Mouse (Mus musculus): ENCODE measurements around the gene Dph1. TPM values are rescaled to one million over a fixed set of nuclear protein-coding genes. Genes with fewer than 3 reads are reported as not detected.

Dph1 gene
- polyA plus RNA-seq, 2 experiments = 25.5 to 30.0 TPM

DNA sequence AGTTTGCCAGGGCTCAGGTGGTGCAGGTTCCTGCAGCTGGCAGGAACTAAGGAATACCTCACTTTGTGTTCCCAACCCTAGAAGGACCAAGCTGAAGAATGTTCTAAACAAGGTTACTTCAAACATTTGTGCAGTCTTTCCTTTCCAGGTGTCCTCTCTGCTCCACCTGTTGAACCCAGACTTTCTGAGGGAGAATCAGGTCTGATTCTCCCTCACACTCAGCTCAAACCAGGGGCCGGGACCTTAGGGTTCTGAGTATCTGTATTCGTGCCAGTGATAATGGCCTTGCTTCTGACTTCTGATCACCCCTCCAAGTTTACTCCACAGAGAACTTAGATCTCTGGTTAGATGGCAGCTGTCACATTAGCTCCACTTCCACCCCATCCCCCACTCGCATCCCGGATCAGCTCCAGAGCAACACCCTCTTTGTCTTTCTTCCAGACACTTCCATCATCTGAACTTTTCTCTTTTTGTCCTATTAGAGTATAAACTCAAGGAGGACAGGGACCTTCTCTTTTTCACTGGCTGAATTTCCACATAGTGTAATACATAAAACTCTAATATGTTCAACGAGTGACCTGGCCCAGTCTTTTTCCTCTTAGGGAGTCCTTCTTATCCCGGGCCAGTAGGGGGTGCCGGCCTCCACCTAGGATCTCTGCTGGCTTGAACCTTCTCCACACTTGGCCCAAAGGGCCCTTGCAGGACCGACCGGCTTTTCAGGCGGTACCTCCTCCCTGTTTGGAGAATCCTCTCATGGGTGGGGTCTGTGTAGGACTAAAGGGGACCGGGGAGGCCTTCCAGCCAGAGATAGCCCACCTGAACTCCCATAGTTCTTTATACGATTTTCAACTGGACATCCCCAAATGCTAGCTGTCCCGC is 1.5 kb upstream of the Dph1 start:
- Histone ChIP-seq H3K4me1 (ENCODE audit: control insufficient read depth, insufficient read depth, low read length) (peaks cover 21% of the 10 kb centered on the region), H3K4me3 (replicated peaks; ENCODE audit: low read length) (peak overlapping the region; percentile 55), H3K4me2 (replicated peaks; ENCODE audit: low read depth, low read length, severe bottlenecking) (peak overlapping the region; percentile 89), H3K27ac (replicated peaks; ENCODE audit: low read depth, low read length) (no peak overlapping the region), H3K9me3 (ENCODE audit: control insufficient read depth, low read length) (no peaks in the 10 kb centered on the region), H3K36me3 (ENCODE audit: control insufficient read depth, insufficient read depth, low read length) (no peaks in the 10 kb centered on the region), H3K9ac (ENCODE audit: low read depth, low read length, severe bottlenecking) (no peak overlapping the region), H3K27me3 (ENCODE audit: control insufficient read depth, insufficient read depth, low read length) (peaks cover 48% of the 10 kb centered on the region)
- peak; percentile 56 for ATAC-seq (ENCODE audit: low FRiP score, low read depth)
- 27% methylated on average over 13 of the region's 13 CpGs for WGBS
- DNase-seq (ENCODE audit: low spot score) = peak; percentile 68
- no peak for TF ChIP-seq POLR2A (IDR thresholded peaks at IDR 0.05; ENCODE audit: borderline replicate concordance, extremely low read depth, insufficient read depth, insufficient read length)

DNA sequence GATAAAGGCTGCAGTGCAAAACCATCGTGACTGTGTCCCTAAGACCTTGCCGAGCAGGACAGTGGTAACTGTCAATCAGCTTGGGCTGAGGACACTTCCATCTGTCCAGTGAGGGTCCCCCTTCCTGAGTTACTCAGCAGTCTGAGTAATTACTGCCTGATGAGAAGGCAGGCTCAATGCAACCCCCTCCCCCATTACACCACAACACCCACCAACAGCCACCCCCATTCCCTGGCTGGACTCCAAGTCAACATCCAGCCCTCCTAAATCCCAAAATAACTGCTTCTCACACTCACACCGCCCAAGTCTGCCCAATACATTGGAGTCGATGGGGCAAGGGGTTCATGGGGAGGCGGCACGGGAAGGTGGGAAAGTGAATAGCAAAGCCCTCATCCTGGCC is 800 bp upstream of the Dph1 start:
- 43% methylated on average over 6 of the region's 6 CpGs for WGBS
- no peak overlapping the region for H3K4me3 ChIP-seq (replicated peaks; ENCODE audit: low read length)
- DNase-seq (ENCODE audit: low spot score) = no peak
- peaks cover 21% of the 10 kb centered on the region for H3K4me1 ChIP-seq (ENCODE audit: control insufficient read depth, insufficient read depth, low read length)
- no peak overlapping the region for H3K27ac ChIP-seq (replicated peaks; ENCODE audit: low read depth, low read length)
- ATAC-seq (ENCODE audit: low FRiP score, low read depth) = no peak
- no peaks in the 10 kb centered on the region for H3K9me3 ChIP-seq (ENCODE audit: control insufficient read depth, low read length)
- peaks cover 48% of the 10 kb centered on the region for H3K27me3 ChIP-seq (ENCODE audit: control insufficient read depth, insufficient read depth, low read length)
- H3K9ac ChIP-seq (ENCODE audit: low read depth, low read length, severe bottlenecking) = no peak overlapping the region
- TF ChIP-seq POLR2A (IDR thresholded peaks at IDR 0.05; ENCODE audit: borderline replicate concordance, extremely low read depth, insufficient read depth, insufficient read length) = no peak
- no peak overlapping the region for H3K4me2 ChIP-seq (replicated peaks; ENCODE audit: low read depth, low read length, severe bottlenecking)
- no peaks in the 10 kb centered on the region for H3K36me3 ChIP-seq (ENCODE audit: control insufficient read depth, insufficient read depth, low read length)

DNA sequence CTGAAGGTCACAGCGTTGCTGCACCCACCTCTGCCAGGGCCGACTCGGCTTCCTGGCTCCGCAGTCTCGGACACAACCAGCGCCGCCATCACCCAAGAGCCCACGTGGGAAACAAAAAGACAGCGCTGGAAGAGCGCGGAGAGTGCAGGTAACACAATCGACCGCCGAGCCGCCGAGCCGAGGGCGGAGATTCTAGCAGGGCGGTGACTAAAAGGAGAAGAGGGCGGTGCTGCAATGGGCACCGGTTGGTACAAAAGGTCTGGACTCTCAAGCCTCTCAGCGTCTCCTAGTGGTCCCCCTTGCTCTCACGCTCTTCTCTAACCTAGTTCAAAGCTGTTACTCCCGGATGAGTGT is 693 bp downstream of the Dph1 start:
- DNase-seq (ENCODE audit: low spot score) (peak; percentile 89), ATAC-seq (ENCODE audit: low FRiP score, low read depth) (peak; percentile 80)
- H3K4me3 ChIP-seq (replicated peaks; ENCODE audit: low read length) = peak overlapping the region; percentile 91
- H3K27ac ChIP-seq (replicated peaks; ENCODE audit: low read depth, low read length) = no peak overlapping the region
- H3K27me3 ChIP-seq (ENCODE audit: control insufficient read depth, insufficient read depth, low read length) = peaks cover 33% of the 10 kb centered on the region
- no peaks in the 10 kb centered on the region for H3K9me3 ChIP-seq (ENCODE audit: control insufficient read depth, low read length)
- 0 out of 2 replicates have a peak, but pooled peaks cover 4% of the 10 kb centered on the region for H3K36me3 ChIP-seq (ENCODE audit: control insufficient read depth, insufficient read depth, low read length)
- H3K4me2 ChIP-seq (replicated peaks; ENCODE audit: low read depth, low read length, severe bottlenecking) = peak overlapping the region; percentile 84
- peak; percentile 68; the same call in 1 of the 2 replicates for TF ChIP-seq POLR2A (IDR thresholded peaks at IDR 0.05; ENCODE audit: borderline replicate concordance, extremely low read depth, insufficient read depth, insufficient read length)
- WGBS = under 1% methylated on average over 24 of the region's 24 CpGs
- peaks cover 21% of the 10 kb centered on the region for H3K4me1 ChIP-seq (ENCODE audit: control insufficient read depth, insufficient read depth, low read length)
- H3K9ac ChIP-seq (ENCODE audit: low read depth, low read length, severe bottlenecking) = peak overlapping the region; percentile 70

DNA sequence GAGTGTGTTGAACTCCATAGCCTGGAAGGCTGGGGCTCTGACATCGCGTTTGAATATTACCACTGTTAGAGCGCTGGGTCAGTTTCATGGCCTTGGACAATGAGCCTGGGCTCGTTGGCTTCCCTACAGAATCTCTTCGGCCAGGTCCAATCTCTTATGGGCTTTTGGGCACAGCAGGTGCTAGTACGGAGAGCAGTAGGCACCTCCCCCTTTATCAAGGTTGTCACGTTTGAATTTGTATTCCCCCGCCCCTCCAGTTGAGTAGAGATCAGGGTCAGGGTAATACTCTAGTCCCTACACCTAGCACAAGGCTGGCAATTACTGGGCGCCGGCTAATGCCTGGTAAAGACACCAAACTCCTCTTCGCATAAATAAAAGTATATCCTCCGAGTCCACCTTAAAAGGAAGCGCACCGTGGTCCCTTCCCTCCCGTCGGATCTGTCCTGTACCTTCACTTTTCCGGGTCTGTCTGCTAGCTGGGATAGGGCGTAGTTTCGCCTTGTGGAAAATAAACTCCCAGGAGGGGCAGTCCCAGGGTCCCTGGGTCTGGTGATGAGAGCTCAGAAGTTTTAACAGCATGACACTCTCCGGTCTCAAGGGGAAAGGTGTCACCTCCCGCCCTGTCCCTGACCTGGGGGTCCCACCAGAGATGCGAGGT is 1.2 kb downstream of the Dph1 start:
- peak overlapping the region; percentile 70 for H3K9ac ChIP-seq (ENCODE audit: low read depth, low read length, severe bottlenecking)
- H3K4me3 ChIP-seq (replicated peaks; ENCODE audit: low read length) = peak overlapping the region; percentile 91
- no peak overlapping the region for H3K27ac ChIP-seq (replicated peaks; ENCODE audit: low read depth, low read length)
- H3K4me2 ChIP-seq (replicated peaks; ENCODE audit: low read depth, low read length, severe bottlenecking) = peak overlapping the region; percentile 84
- 0% methylated on average over 22 of the region's 22 CpGs for WGBS
- DNase-seq (ENCODE audit: low spot score) (no peak), ATAC-seq (ENCODE audit: low FRiP score, low read depth) (0 out of 2 replicates have a peak, but pooled peaks have one; percentile 1)
- no peak for TF ChIP-seq POLR2A (IDR thresholded peaks at IDR 0.05; ENCODE audit: borderline replicate concordance, extremely low read depth, insufficient read depth, insufficient read length)
- 0 out of 2 replicates have a peak, but pooled peaks cover 4% of the 10 kb centered on the region for H3K36me3 ChIP-seq (ENCODE audit: control insufficient read depth, insufficient read depth, low read length)
- peaks cover 16% of the 10 kb centered on the region for H3K4me1 ChIP-seq (ENCODE audit: control insufficient read depth, insufficient read depth, low read length)
- no peaks in the 10 kb centered on the region for H3K9me3 ChIP-seq (ENCODE audit: control insufficient read depth, low read length)
- H3K27me3 ChIP-seq (ENCODE audit: control insufficient read depth, insufficient read depth, low read length) = peaks cover 28% of the 10 kb centered on the region

DNA sequence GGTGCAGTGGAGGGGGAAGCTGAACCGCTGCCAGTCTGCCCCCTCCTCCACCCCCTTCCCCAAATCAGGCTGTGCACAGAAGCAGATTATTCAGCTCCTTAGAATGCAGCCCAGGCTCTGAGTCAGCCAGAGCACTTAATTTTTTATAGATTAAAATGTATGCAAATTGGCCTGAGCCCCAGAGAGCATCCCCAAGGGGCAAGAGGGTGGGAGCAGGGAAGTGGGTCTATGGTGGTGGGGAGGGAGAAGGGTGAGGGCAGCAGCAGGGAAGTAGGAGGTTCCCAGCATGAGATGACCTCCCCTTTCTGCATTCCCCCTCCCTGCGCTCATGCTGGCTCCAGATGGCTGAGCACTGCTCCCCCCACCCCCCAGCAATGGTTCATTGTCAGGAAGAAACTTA is 6.1 kb downstream of the Dph1 start:
- no peak overlapping the region for H3K27ac ChIP-seq (replicated peaks; ENCODE audit: low read depth, low read length)
- H3K4me2 ChIP-seq (replicated peaks; ENCODE audit: low read depth, low read length, severe bottlenecking) = no peak overlapping the region
- ATAC-seq (ENCODE audit: low FRiP score, low read depth) (no peak), DNase-seq (ENCODE audit: low spot score) (no peak)
- 88% methylated on average over 1 of the region's 2 CpGs for WGBS
- H3K9ac ChIP-seq (ENCODE audit: low read depth, low read length, severe bottlenecking) = no peak overlapping the region
- no peak overlapping the region for H3K4me3 ChIP-seq (replicated peaks; ENCODE audit: low read length)
- no peak for TF ChIP-seq POLR2A (IDR thresholded peaks at IDR 0.05; ENCODE audit: borderline replicate concordance, extremely low read depth, insufficient read depth, insufficient read length)
- peaks cover 46% of the 10 kb centered on the region for H3K36me3 ChIP-seq (ENCODE audit: control insufficient read depth, insufficient read depth, low read length)
- H3K27me3 ChIP-seq (ENCODE audit: control insufficient read depth, insufficient read depth, low read length) = no peaks in the 10 kb centered on the region
- no peaks in the 10 kb centered on the region for H3K9me3 ChIP-seq (ENCODE audit: control insufficient read depth, low read length)
- peaks cover 6% of the 10 kb centered on the region; the same call in 1 of the 2 replicates for H3K4me1 ChIP-seq (ENCODE audit: control insufficient read depth, insufficient read depth, low read length)
